8 mouse cellular contexts compared by ENCODE assay signal in genomic region chr11:68965845-68966244, GRCm38 (mm10). TPM values are rescaled to one million over a fixed set of nuclear protein-coding genes. Genes with fewer than 3 reads are reported as not detected.
DNase-seq lines count a peak whose midpoint lies in the region; ATAC-seq lines count a peak whose summit lies in the region.

No protein-coding gene starts in this region.

- no peak overlapping the region for H3K4me3 ChIP-seq in midbrain, embryonic 14.5 days (replicated peaks; ENCODE audit: low read depth, low read length)
- H3K4me3 ChIP-seq in midbrain, embryonic 16.5 days (ENCODE audit: low read depth, low read length): no peak overlapping the region

- 0 out of 2 replicates have a peak, but pooled peaks cover 3% of the 10 kb centered on the region for H3K4me1 ChIP-seq in midbrain, embryonic 14.5 days (ENCODE audit: control insufficient read depth, insufficient read depth, low read length)
- H3K4me1 ChIP-seq in midbrain, embryonic 16.5 days (ENCODE audit: control insufficient read depth, insufficient read depth, low read length): peaks cover 11% of the 10 kb centered on the region

- H3K36me3 ChIP-seq in midbrain, embryonic 14.5 days (ENCODE audit: control insufficient read depth, insufficient read depth, low read length): no peaks in the 10 kb centered on the region
- H3K36me3 ChIP-seq in midbrain, embryonic 16.5 days (ENCODE audit: control insufficient read depth, insufficient read depth, low read length): no peaks in the 10 kb centered on the region

- H3K9ac ChIP-seq in midbrain, embryonic 14.5 days (replicated peaks; ENCODE audit: low read length): no peak overlapping the region
- no peak overlapping the region for H3K9ac ChIP-seq in midbrain, embryonic 16.5 days (ENCODE audit: low read depth, low read length)

- H3K9me3 ChIP-seq in midbrain, embryonic 14.5 days (ENCODE audit: control insufficient read depth, low read length): no peaks in the 10 kb centered on the region
- H3K9me3 ChIP-seq in midbrain, embryonic 16.5 days (replicated peaks; ENCODE audit: control insufficient read depth, low read length, poor library complexity, severe bottlenecking): no peaks in the 10 kb centered on the region

- H3K4me2 ChIP-seq in midbrain, embryonic 14.5 days (ENCODE audit: low read length): no peak overlapping the region
- no peak overlapping the region for H3K4me2 ChIP-seq in midbrain, embryonic 16.5 days (ENCODE audit: low read length)

- no peaks in the 10 kb centered on the region for H3K27me3 ChIP-seq in midbrain, embryonic 14.5 days (ENCODE audit: control insufficient read depth, insufficient read depth, low read length)
- H3K27me3 ChIP-seq in midbrain, embryonic 16.5 days (ENCODE audit: control insufficient read depth, insufficient read depth, low read depth, low read length): no peaks in the 10 kb centered on the region

- DNase-seq in frontal cortex, postnatal 36 days (ENCODE audit: low spot score in 2 of 2): peak; percentile 33 to 60
- DNase-seq in midbrain, embryonic 14.5 days: peak; percentile 81
- DNase-seq in c-Kit-positive CD71-positive TER-119-negative erythroid progenitor cells, embryonic 14.5 days (ENCODE audit: low read depth): peak; percentile 57
- peak; percentile 67 to 82 for DNase-seq in natural killer cell, adult 2 months (ENCODE audit: low spot score in 2 of 2)
- DNase-seq in neural tube, embryonic 10.5 days (ENCODE audit: extremely low spot score, low spot score): no peak

- no peak for ATAC-seq in frontal cortex, adult (ENCODE audit: low TSS enrichment)
- ATAC-seq in midbrain, embryonic 14.5 days (ENCODE audit: low FRiP score, low TSS enrichment): no peak
- ATAC-seq in midbrain, embryonic 16.5 days: no peak
- peak; percentile 23 for ATAC-seq in inflammation-experienced regulatory T-cells, adult 6 months

- no peak overlapping the region for H3K27ac ChIP-seq in midbrain, embryonic 14.5 days (replicated peaks; ENCODE audit: low read depth, low read length)
- H3K27ac ChIP-seq in midbrain, embryonic 16.5 days (ENCODE audit: low read length): no peak overlapping the region

- WGBS in midbrain, embryonic 14.5 days: 31% methylated on average over 3 of the region's 3 CpGs
- 37% methylated on average over 3 of the region's 3 CpGs for WGBS in midbrain, embryonic 16.5 days

RNA-seq across cellular contexts. Expression of gene Slc25a35, which starts 2.1 kb away (rescaled TPM):
- 1.1 and 1.9 TPM in 2 replicates for polyA plus RNA-seq in midbrain, embryonic 14.5 days (2014; fragmentation: Nextera tagmentation; extraction: Ambion mirVana)
- 1.4 and 1.6 TPM in 2 replicates for polyA plus RNA-seq in midbrain, embryonic 16.5 days (2015; fragmentation: Nextera tagmentation; extraction: Ambion mirVana)
- 1 to 10 TPM; 7.0 to 8.3 (median 7.6) TPM for polyA plus RNA-seq in inflammation-experienced regulatory T-cells, adult 6 months (2017; shearing (Covaris generic))

RNA-seq across cellular contexts. Expression of gene Arhgef15, which starts 8.6 kb away (rescaled TPM):
- 19.3 and 19.5 TPM in 2 replicates for polyA plus RNA-seq in midbrain, embryonic 14.5 days (2014; fragmentation: Nextera tagmentation; extraction: Ambion mirVana)
- polyA plus RNA-seq in midbrain, embryonic 16.5 days (2015; fragmentation: Nextera tagmentation; extraction: Ambion mirVana): 27.7 and 30.5 TPM in 2 replicates
- polyA plus RNA-seq in inflammation-experienced regulatory T-cells, adult 6 months (2017; shearing (Covaris generic)): under 1 TPM in 1 of 3 experiments, not detected in 2; 0.21 TPM

RNA-seq across cellular contexts. Expression of gene Rangrf, which starts 9.1 kb away (rescaled TPM):
- 22.1 and 22.4 TPM in 2 replicates for polyA plus RNA-seq in midbrain, embryonic 14.5 days (2014; fragmentation: Nextera tagmentation; extraction: Ambion mirVana)
- 23.3 and 24.8 TPM in 2 replicates for polyA plus RNA-seq in midbrain, embryonic 16.5 days (2015; fragmentation: Nextera tagmentation; extraction: Ambion mirVana)
- 10 to 100 TPM; 13.7 to 72.0 (median 38.3) TPM for polyA plus RNA-seq in inflammation-experienced regulatory T-cells, adult 6 months (2017; shearing (Covaris generic))

RNA-seq across cellular contexts. Expression of gene Odf4, which starts 39.0 kb away (rescaled TPM):
- 0.53 and 1.1 TPM in 2 replicates for polyA plus RNA-seq in midbrain, embryonic 14.5 days (2014; fragmentation: Nextera tagmentation; extraction: Ambion mirVana)
- 0.68 and 1.3 TPM in 2 replicates for polyA plus RNA-seq in midbrain, embryonic 16.5 days (2015; fragmentation: Nextera tagmentation; extraction: Ambion mirVana)
- polyA plus RNA-seq in inflammation-experienced regulatory T-cells, adult 6 months (2017; shearing (Covaris generic)): not detected

RNA-seq across cellular contexts. Expression of gene Pfas, which starts 42.4 kb away (rescaled TPM):
- polyA plus RNA-seq in midbrain, embryonic 14.5 days (2014; fragmentation: Nextera tagmentation; extraction: Ambion mirVana): 12.6 and 16.5 TPM in 2 replicates
- 15.8 and 16.8 TPM in 2 replicates for polyA plus RNA-seq in midbrain, embryonic 16.5 days (2015; fragmentation: Nextera tagmentation; extraction: Ambion mirVana)
- 10 to 100 TPM; 22.0 to 29.0 (median 24.8) TPM for polyA plus RNA-seq in inflammation-experienced regulatory T-cells, adult 6 months (2017; shearing (Covaris generic))

Comparison
In these comparisons a context has a peak if more than half of its experiments do, and no peak if none do; other contexts are left out.
1. RNA of gene Arhgef15, which starts 8.6 kb away (polyA plus RNA-seq): 27.7 to 30.5 TPM in midbrain, embryonic 16.5 days and 19.3 to 19.5 TPM in midbrain, embryonic 14.5 days; 0.21 TPM in inflammation-experienced regulatory T-cells, adult 6 months; every median in the first group is over 10 times any median in the second.